Mouse (Mus musculus): ENCODE measurements around the gene Med19.

GRCm38 (mm10) chr2:84734919-84735318 is 56.7 kb downstream of the Med19 start:
- TF ChIP-seq POLR2A (IDR thresholded peaks at IDR 0.05; ENCODE audit: insufficient read depth, low read depth, low read length) (no peak), CTCF (IDR thresholded peaks at IDR 0.05) (no peak), EP300 (IDR thresholded peaks at IDR 0.05; ENCODE audit: insufficient read depth, low read depth, low read length) (no peak)
